Mouse (Mus musculus): ENCODE data around the gene Cfap61. TPM values are rescaled to one million over a fixed set of nuclear protein-coding genes. Genes with fewer than 3 reads are reported as not detected.

Gene Cfap61
- polyA plus RNA-seq, 1 experiment = not detected

GRCm38 (mm10) chr2:146172106-146172505 is 237.5 kb downstream of the Cfap61 start:
- H3K4me1 ChIP-seq (ENCODE audit: control insufficient read depth, insufficient read depth, insufficient read length, low read length) = no peaks in the 10 kb centered on the region
- no peak overlapping the region for H3K27ac ChIP-seq (replicated peaks; ENCODE audit: low read depth, low read length)
- H3K4me3 ChIP-seq (ENCODE audit: insufficient read depth, low read depth, low read length) = no peak overlapping the region

DNA sequence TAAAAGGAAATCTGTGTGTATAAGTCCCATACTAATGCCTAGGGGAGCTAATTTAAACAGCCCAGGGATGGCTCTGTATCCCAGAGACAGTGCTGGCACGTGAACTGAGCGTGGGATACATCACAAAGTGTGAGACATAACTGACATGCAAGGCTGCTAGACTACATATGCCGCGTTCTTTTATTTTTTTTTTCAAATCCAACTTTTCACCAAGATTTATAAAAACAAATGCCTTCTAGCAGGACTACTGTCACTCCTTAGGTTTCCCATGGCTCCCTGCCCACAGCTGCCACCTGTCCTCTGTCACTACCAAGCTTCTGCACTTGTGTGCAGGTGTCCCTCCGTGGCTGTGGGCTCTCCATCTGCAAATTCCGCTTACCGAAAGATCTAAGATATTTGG is 239.6 kb downstream of the Cfap61 start:
- Histone ChIP-seq H3K4me3 (ENCODE audit: insufficient read depth, low read depth, low read length) (no peak overlapping the region), H3K27ac (replicated peaks; ENCODE audit: low read depth, low read length) (no peak overlapping the region), H3K4me1 (ENCODE audit: control insufficient read depth, insufficient read depth, insufficient read length, low read length) (no peaks in the 10 kb centered on the region)

- H3K27ac ChIP-seq (replicated peaks; ENCODE audit: low read depth, low read length) = no peak overlapping the region
- H3K4me1 ChIP-seq (ENCODE audit: control insufficient read depth, insufficient read depth, insufficient read length, low read length) = no peaks in the 10 kb centered on the region
Observed at GRCm38 (mm10) chr2:146178718-146179117, 244.1 kb downstream of the Cfap61 start.

GRCm38 (mm10) chr2:146183830-146184793 is 249.5 kb downstream of the Cfap61 start:
- Histone ChIP-seq H3K4me3 (ENCODE audit: insufficient read depth, low read depth, low read length) (no peak overlapping the region), H3K27ac (replicated peaks; ENCODE audit: low read depth, low read length) (no peak overlapping the region), H3K4me1 (ENCODE audit: control insufficient read depth, insufficient read depth, insufficient read length, low read length) (no peaks in the 10 kb centered on the region)

More at GRCm38 (mm10) chr2:146178718-146179117, 244.1 kb downstream of the Cfap61 start:
- no peak overlapping the region for H3K4me3 ChIP-seq (ENCODE audit: insufficient read depth, low read depth, low read length)

GRCm38 (mm10) chr2:146196126-146196525 is 261.5 kb downstream of the Cfap61 start:
- Histone ChIP-seq H3K4me1 (ENCODE audit: control insufficient read depth, insufficient read depth, insufficient read length, low read length) (no peaks in the 10 kb centered on the region), H3K27ac (replicated peaks; ENCODE audit: low read depth, low read length) (no peak overlapping the region), H3K4me3 (ENCODE audit: insufficient read depth, low read depth, low read length) (no peak overlapping the region)

- H3K4me3 ChIP-seq (ENCODE audit: insufficient read depth, low read depth, low read length) = no peak overlapping the region
- H3K27ac ChIP-seq (replicated peaks; ENCODE audit: low read depth, low read length) = no peak overlapping the region
- no peaks in the 10 kb centered on the region for H3K4me1 ChIP-seq (ENCODE audit: control insufficient read depth, insufficient read depth, insufficient read length, low read length)
Observed at GRCm38 (mm10) chr2:146197947-146198346, 263.4 kb downstream of the Cfap61 start.

- Histone ChIP-seq H3K4me1 (ENCODE audit: control insufficient read depth, insufficient read depth, insufficient read length, low read length) (no peaks in the 10 kb centered on the region), H3K4me3 (ENCODE audit: insufficient read depth, low read depth, low read length) (no peak overlapping the region), H3K27ac (replicated peaks; ENCODE audit: low read depth, low read length) (no peak overlapping the region)
Observed at GRCm38 (mm10) chr2:146210968-146211367, 276.4 kb downstream of the Cfap61 start.

DNA sequence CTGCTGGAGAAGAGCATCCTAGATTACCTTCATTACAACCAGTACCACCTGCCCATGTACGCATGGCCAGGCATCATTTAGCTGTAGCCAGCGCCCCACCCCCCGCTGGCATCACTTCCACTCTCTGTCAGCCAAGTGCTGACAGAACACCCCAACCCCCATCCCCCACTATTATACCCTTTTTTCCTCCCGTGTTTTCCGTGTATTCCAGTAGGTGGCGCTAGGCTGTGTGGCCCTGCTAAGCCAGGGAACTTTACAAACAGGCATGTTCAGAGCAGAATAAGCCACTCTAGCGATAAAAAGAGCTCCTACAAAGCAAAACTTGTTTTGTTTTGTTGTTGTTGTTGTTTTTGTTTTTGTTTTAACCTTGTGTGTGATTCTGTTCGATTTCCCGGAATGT is 280.1 kb downstream of the Cfap61 start:
- H3K4me3 ChIP-seq (ENCODE audit: insufficient read depth, low read depth, low read length) = no peak overlapping the region
- H3K4me1 ChIP-seq (ENCODE audit: control insufficient read depth, insufficient read depth, insufficient read length, low read length) = no peaks in the 10 kb centered on the region
- H3K27ac ChIP-seq (replicated peaks; ENCODE audit: low read depth, low read length) = no peak overlapping the region

- H3K4me1 ChIP-seq (ENCODE audit: control insufficient read depth, insufficient read depth, insufficient read length, low read length) = no peaks in the 10 kb centered on the region
- no peak overlapping the region for H3K27ac ChIP-seq (replicated peaks; ENCODE audit: low read depth, low read length)
- no peak overlapping the region for H3K4me3 ChIP-seq (ENCODE audit: insufficient read depth, low read depth, low read length)
Observed at GRCm38 (mm10) chr2:146216111-146217064, 281.8 kb downstream of the Cfap61 start.

- Histone ChIP-seq H3K4me1 (ENCODE audit: control insufficient read depth, insufficient read depth, insufficient read length, low read length) (no peaks in the 10 kb centered on the region), H3K4me3 (ENCODE audit: insufficient read depth, low read depth, low read length) (no peak overlapping the region), H3K27ac (replicated peaks; ENCODE audit: low read depth, low read length) (no peak overlapping the region)
Observed at GRCm38 (mm10) chr2:146217227-146217980, 282.8 kb downstream of the Cfap61 start.

- Histone ChIP-seq H3K4me1 (ENCODE audit: control insufficient read depth, insufficient read depth, insufficient read length, low read length) (no peaks in the 10 kb centered on the region), H3K4me3 (ENCODE audit: insufficient read depth, low read depth, low read length) (0 out of 2 replicates have a peak overlapping the region, but pooled peaks have one; percentile 5), H3K27ac (replicated peaks; ENCODE audit: low read depth, low read length) (no peak overlapping the region)
Observed at GRCm38 (mm10) chr2:146218161-146218691, 283.6 kb downstream of the Cfap61 start.

DNA sequence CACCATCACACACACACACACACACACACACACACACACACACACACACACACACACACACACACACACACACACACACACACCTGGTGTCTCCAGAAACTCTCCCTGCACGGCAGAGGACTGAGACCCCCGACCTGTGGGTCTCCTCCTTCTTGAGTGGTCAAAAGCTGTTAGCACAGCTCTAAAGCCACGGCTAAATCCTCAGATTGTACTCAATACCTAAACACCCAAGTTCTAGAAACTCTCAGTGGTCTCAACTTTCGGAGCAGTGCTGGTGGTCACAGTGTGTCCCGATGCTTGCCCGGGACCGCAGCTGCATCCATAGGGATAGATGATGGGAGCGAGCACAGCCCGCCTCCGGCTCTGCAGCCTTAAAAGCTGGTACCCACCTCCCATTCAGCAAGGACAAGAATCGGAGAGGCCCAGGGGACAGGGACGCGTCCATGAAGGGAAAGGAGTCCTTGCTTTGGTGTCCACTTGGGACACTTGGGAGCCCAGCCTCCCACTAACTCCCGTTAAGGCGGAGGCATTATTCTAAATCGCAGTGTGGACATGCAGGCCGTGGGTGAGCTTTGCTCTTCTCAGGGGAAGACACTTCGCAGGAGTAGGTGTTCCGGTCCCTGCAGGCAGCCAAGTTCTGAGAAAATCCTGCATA is 284.4 kb downstream of the Cfap61 start:
- Histone ChIP-seq H3K27ac (replicated peaks; ENCODE audit: low read depth, low read length) (no peak overlapping the region), H3K4me3 (ENCODE audit: insufficient read depth, low read depth, low read length) (no peak overlapping the region), H3K4me1 (ENCODE audit: control insufficient read depth, insufficient read depth, insufficient read length, low read length) (no peaks in the 10 kb centered on the region)

- H3K4me1 ChIP-seq (ENCODE audit: control insufficient read depth, insufficient read depth, insufficient read length, low read length) = no peaks in the 10 kb centered on the region
- H3K27ac ChIP-seq (replicated peaks; ENCODE audit: low read depth, low read length) = no peak overlapping the region
- H3K4me3 ChIP-seq (ENCODE audit: insufficient read depth, low read depth, low read length) = no peak overlapping the region
Observed at GRCm38 (mm10) chr2:146219791-146220190, 285.2 kb downstream of the Cfap61 start.

DNA sequence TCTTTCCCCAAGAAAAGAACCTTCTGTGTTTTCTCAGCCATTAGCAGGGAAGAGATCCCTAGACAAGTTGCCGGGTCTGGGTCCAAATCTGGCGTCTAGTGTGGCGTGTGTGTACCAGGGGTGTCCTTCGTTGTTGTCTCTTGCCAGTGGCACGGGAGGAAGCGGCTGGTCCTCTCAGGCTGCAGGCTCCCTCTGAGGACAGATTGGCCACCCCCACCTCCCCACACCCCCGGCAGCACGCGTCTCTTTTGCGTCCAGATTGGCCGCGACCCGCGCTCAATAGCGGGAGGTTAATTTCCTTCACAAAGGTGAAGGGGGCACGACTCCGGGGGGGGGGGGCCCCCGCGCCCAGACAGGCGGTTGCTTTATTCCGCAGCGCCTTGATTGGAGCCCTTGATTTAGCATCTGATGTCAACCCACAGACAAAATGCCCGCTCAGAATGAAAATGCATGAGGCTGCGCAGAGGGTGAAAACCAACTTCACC is 286.0 kb downstream of the Cfap61 start:
- H3K4me1 ChIP-seq (ENCODE audit: control insufficient read depth, insufficient read depth, insufficient read length, low read length) = no peaks in the 10 kb centered on the region
- peak overlapping the region; percentile 47 for H3K4me3 ChIP-seq (ENCODE audit: insufficient read depth, low read depth, low read length)
- H3K27ac ChIP-seq (replicated peaks; ENCODE audit: low read depth, low read length) = no peak overlapping the region

Measured in brown adipose tissue, adult 24 weeks (tissue).